Mouse (Mus musculus) layer of hippocampus, adult 9-10 months (tissue): ENCODE data around the gene Ttll11.

Experiments used
- DNase-seq: peaks from one replicate; pipeline ENCODE4 v3.0.0; 2022; ENCODE audit warnings: low spot score

Ttll11 gene

GRCm38 (mm10) chr2:35979644-35980021, at the start of gene Ttll11:
Gene Ttll11, minus strand, starts transcription at chr2:35979913.
- DNase-seq = peak; percentile 90

- no peak for DNase-seq
Measured at GRCm38 (mm10) chr2:36023291-36023690, 43.6 kb upstream of the Ttll11 start.

DNA sequence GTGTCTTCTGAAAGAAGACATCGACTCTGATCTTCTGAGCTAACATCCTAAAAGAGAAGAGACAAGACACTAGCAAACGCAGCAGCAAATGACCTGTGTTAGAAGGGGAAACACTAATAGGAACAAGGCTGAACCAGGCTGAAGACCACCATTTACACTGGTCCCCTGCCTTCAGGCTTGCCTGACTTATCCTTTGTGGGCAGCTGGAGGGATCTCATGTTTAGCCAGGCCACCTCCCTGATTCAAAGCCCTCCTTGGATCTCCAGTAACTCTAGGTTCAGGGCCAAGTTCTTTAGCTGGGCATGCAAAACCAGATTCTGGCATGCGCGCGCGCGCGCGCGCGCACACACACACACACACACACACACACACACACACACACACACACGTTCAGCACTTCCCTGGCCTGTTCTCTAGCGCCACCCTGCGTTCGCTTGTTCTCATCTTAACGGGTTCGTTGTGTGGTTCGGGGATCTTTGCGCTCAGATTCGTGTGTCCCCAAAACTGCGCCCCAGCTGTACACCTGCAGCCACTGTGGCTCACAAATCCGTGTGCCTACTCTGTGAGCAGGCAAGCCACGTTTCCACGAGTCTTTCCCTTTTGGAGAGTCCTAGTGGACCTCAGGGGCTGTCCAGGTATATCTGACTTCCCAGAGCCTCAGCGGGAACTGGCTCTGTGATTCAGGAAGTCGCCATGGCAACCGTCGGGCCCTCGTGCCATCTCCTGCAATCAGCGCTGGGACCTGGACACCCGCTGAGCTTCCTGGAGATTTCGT, 41.9 kb upstream of the Ttll11 start:
- DNase-seq = peak; percentile 63

GRCm38 (mm10) chr2:36013010-36013409, 33.3 kb upstream of the Ttll11 start:
- no peak for DNase-seq

DNA sequence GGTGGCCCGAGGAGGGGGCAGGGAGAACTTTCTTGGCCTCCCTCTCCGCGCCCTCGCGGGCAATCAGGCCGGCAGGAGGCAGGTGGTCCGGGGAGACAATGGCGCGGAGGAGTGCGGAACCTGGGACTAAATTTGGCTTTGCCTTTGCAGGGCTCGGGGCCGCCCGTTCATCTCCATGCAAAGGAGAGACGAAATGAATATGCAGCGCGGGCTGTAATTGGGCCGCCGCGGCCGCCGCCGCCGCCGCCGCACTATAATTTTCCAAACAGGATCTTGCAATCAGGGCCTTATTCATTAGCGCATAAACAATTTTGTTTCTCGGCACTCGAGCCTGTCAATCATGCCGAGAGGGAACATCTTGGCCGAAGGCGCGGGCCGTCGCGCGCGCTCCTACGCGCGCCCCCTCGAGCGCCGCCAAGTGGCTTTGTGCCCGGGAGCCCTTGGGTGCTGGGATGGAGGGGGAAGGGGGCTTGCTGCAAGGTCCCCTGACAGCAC, 31.7 kb upstream of the Ttll11 start:
- DNase-seq = no peak

GRCm38 (mm10) chr2:36010579-36010978, 30.9 kb upstream of the Ttll11 start:
- no peak for DNase-seq

DNA sequence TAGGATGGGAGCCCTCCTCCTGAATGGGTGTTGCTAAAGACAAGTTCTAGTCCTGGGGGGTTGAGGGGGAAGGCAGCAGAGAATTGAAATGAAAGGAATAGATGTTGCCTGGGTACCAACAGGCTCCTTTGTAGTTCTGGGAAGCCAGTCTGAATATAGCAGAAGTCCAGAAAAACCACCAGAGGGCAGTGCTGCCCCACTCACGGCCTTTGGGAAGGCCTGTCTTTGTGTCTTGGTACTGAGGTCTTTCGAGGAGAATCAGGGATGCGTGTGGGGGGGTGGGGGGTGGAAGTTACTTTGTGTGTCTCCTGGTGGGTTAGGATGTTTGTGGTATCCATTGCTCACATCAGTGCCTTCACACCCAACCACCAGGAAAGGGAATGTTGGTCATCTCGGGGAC, 29.7 kb upstream of the Ttll11 start:
- DNase-seq = no peak

DNA sequence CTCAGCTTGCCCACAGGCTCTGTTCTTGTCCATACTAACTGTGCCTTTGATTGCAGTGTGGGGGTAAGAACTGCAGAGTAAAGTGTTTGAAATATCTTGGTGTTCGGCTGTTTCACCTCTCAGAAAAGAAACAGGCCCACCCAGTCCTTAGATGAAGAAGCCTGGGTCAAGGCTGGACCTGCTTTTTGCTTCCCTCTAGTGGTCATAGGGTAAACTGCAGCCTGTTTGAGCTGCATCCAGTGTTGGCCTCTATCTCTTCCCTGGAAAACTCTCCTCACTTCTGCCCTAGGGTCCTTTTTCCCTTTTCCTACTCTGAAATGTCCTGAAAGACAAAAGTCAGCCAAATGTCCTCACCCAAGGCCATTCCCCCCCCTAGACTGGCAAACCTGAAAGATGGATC, 28.4 kb upstream of the Ttll11 start:
- no peak for DNase-seq

- no peak for DNase-seq
Measured at GRCm38 (mm10) chr2:36002188-36002587, 22.5 kb upstream of the Ttll11 start.

- DNase-seq = no peak
Measured at GRCm38 (mm10) chr2:36000390-36000789, 20.7 kb upstream of the Ttll11 start.

- DNase-seq = no peak
Measured at GRCm38 (mm10) chr2:35999212-35999611, 19.5 kb upstream of the Ttll11 start.

- DNase-seq = no peak
Measured at GRCm38 (mm10) chr2:35998416-35998815, 18.7 kb upstream of the Ttll11 start.

GRCm38 (mm10) chr2:35996753-35997152, 17.0 kb upstream of the Ttll11 start:
- DNase-seq = no peak

DNA sequence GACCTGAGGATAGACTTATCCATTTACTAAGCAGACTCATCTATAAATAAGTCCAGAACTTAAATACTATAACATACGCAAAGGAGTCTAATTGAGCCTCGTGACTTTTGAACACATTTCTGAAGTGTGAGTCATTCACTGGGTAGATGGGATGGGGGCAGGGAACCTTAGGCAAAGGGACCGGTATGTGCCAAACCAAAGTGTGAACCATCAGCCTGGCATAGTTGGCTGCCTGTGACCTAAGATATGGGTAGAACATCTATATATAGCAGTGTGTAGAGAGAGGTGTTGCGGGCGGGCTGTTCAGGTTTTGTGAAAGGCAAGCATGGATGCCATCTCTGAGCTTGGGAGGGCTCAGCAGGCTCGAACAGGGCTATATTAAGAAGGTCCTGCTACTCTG, 14.6 kb upstream of the Ttll11 start:
- no peak for DNase-seq

DNA sequence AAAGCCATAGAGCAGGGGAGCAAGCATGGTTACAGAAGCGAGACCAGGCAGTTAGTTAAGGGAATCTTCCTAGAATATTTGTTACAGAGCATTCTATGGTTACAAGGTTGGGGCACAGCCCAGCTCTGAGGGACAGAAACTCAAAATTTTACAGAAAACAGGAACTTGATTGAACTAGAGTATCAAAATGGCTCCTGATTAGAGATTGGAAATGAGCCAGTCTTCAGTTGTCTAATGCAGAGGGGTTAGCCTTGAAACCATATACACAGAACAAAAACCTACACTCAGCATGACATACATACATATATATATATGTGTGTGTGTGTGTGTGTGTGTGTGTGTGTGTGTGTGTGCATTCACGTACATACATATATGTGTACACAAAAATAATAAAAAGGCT, 13.8 kb upstream of the Ttll11 start:
- no peak for DNase-seq

DNA sequence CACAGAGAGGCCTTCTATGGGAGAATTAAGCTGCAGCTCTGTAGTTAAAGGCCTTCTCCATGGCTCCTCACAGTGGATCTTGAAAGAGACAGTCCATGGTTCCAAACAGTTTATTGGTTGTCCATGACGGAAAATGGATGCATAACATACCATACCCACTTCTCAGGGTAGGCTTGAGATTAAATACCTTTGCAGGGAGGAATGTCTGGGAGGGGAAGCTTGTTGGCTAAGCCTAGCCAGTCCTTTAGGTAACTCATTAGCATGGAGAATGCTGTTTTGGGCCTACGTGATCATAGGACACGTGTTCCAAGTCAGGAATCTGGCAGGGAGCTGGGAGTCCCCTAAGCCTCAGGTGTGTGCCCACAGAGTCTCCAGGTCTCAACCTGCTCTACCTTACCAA, 12.5 kb upstream of the Ttll11 start:
- no peak for DNase-seq

DNA sequence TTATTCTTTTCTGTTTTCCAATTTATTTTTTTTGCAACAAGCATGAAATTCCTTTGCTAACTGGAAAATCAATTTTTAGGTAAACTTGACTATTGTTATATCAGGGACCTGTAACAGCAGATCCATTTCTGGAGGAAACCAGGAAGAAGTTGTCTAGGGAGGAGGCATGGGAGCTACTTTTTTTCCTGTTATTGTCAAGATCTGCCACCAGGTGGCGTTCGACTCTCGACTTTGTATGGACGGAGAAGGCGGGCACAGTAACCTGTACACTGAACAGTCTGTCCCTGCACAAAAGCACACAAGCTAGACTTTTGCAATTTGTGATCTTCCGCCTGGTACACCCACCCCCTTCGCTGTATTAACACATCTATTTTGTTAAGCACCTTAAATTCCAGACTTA, 4.2 kb upstream of the Ttll11 start:
- no peak for DNase-seq

GRCm38 (mm10) chr2:35981872-35982271, 2.2 kb upstream of the Ttll11 start:
- no peak for DNase-seq

DNA sequence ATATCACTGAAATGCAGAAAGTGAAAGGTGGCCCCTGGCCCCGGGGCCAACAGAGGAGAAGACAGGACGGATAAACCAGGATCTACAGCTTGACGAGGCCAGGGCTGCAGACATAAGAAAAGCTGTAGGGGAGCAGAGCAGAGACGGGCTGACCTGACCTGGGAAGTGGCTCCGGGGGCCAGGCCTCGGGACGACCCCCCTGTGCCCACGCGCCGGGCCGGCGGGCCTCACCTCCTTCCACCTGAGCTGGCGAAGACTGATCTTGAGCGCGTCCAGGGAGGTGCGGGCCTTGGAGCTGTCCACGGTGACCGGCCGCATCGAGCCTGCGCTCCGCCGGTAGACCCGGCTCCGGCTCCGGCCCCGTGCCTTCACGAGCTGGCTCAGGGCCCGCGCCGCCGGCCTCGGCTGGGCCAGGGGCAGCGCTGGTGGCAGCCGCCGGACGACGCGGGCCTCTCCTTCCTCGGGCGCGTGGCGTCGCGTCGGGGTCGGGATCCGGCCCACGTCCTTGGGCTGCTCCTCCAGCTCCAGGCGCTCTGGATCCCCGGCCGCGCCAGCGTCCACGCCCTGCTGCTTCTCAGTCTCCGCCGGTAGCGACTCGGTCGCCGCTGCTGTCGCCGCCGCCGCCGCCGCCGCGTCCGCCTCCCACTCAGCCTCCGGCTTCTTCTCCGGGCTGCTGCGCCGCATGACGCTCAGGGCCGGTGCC, 621 bp downstream of the Ttll11 start:
- DNase-seq = no peak

DNA sequence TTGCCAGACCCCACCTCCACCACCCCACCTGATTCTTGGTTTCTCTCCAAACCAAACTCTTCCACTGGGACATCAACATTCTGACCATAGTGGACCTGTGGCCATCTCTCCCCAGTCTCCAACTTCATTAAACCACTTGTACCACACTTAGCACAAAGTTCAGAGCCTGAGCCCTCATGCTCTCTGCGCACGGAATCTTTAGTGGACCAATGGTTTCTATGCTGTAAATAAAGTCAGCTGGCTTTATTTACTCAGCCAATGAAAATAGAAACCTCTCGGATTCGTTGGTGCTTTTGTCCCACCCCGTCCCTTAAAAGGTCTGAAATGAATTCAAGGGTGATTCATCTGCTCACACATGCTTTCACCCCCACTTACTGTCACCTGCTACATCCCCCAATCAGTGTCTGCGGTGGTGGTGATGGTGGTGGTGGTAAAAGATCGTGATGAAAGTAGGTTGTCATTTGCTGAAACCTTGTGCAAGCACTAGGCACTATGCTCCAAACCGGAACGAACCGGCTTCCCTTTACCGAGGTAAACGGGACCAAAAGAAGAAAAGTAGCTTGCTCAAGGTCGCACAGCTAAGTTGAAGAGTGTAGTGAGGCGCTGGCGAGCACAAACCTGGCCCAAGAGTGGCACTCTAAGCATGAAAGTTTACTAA, 1.3 kb downstream of the Ttll11 start:
- no peak for DNase-seq

- no peak for DNase-seq
Measured at GRCm38 (mm10) chr2:35977749-35978148, 2.0 kb downstream of the Ttll11 start.

DNA sequence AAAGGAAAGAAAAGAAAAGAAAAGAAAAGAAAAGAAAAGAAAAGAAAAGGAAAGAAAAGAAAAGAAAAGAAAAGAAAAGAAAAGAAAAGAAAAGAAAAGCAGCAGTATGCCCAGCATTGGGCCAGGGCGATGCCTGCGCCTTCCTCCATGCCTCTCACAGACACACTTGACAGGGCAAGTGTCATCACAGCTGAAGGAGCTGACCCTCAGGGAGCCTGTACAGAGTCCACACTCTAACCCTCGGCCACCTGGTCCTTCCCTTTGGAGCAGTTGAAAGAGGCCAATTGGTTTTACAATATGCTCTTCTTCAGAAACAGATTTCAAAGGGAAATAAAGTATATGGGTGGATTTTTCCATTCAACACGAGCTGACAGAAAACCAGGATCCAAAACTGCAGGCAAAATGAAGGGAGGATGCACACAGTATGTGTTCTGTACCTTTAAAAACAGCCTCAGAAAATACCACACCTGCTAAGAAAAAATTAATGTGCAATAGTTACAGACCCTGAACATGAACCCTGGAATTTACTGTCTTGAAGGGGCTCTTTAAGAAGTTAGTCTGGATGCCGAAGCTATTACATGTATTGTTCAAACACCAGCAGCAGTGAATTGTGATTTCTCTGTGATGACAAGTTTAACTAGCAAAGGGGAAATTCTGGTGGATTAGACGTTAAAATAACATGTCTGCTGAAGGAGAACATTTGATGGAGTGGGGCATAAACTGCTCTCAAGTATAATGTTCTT, 7.3 kb downstream of the Ttll11 start:
- no peak for DNase-seq
